Mouse (Mus musculus): ENCODE measurements around the gene Fndc10. TPM values are rescaled to one million over a fixed set of nuclear protein-coding genes. Genes with fewer than 3 reads are reported as not detected.
"Not testable (repeated sequence)": the region's sequence is repeated elsewhere in the genome, so short reads cannot be mapped to it uniquely, and the experiment has no call there.

Fndc10 gene
- 3.8 and 5.0 TPM in 2 replicates for polyA plus RNA-seq (2015; fragmentation: Nextera tagmentation; extraction: Ambion mirVana)

- ATAC-seq (replicated peaks; ENCODE audit: insufficient number of reproducible peaks, insufficient read depth, low FRiP score, low read depth) = peak; percentile 76
- Histone ChIP-seq H3K4me2 (peak within 1 kb of the TSS; percentile 99), H3K36me3 (no peaks in the 10 kb centered on the region), H3K4me3 (peak within 1 kb of the TSS; percentile 74), H3K9ac (peak within 1 kb of the TSS; percentile 67), H3K27ac (no peak within 1 kb of the TSS; the same call in 1 of the 2 replicates), H3K9me3 (replicated peaks) (no peaks in the 10 kb centered on the region), H3K27me3 (peaks cover 24% of the 10 kb centered on the region; the same call in 1 of the 2 replicates), H3K4me1 (replicated peaks) (peaks cover 17% of the 10 kb centered on the region)
- under 1% methylated on average over 47 of the region's 47 CpGs for WGBS
Measured at GRCm38 (mm10) chr4:155694111-155694481, at the start of gene Fndc10. Gene Fndc10 (plus strand): TSS chr4:155694342.

DNA sequence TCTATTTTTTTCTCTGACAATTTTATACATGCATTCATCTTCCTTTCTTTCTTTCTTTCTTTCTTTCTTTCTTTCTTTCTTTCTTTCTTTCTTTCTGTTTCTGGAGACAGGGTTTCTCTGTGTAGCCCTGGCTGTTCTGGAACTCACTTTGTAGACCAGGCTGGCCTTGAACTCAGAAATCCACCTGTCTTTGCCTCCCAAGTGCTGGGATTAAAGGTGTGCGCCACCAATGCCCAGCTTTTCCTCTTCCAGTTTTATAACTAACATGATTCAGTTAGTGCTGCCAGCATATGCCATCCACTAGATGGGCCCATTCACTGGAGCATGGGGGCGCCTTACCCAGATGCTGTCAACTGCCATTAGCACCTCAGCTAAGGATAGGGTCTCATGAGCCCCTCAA is 48.8 kb upstream of the Fndc10 start, which contains the start of gene Gm10563:
Gene Gm10563 (minus strand): TSS at position 101 of the 400 bp plus-strand sequence.
- not testable (repeated sequence) for H3K9me3 ChIP-seq (replicated peaks); H3K4me2 ChIP-seq; H3K4me1 ChIP-seq (replicated peaks); H3K27me3 ChIP-seq; H3K4me3 ChIP-seq; H3K27ac ChIP-seq; H3K9ac ChIP-seq; ATAC-seq (replicated peaks; ENCODE audit: insufficient number of reproducible peaks, insufficient read depth, low FRiP score, low read depth)
- WGBS = 90% methylated on average over 2 of the region's 2 CpGs
- H3K36me3 ChIP-seq = peaks cover 84% of the 10 kb centered on the region

GRCm38 (mm10) chr4:155645721-155646120 is 48.4 kb upstream of the Fndc10 start:
- H3K36me3 ChIP-seq = peaks cover 84% of the 10 kb centered on the region
- H3K27ac ChIP-seq = no peak overlapping the region
- no peaks in the 10 kb centered on the region for H3K27me3 ChIP-seq
- no peak overlapping the region for H3K9ac ChIP-seq
- 72% methylated on average over 5 of the region's 5 CpGs for WGBS
- no peak overlapping the region for H3K4me3 ChIP-seq
- H3K9me3 ChIP-seq (replicated peaks) = no peaks in the 10 kb centered on the region
- ATAC-seq (replicated peaks; ENCODE audit: insufficient number of reproducible peaks, insufficient read depth, low FRiP score, low read depth) = no peak
- no peak overlapping the region for H3K4me2 ChIP-seq
- H3K4me1 ChIP-seq (replicated peaks) = peaks cover 2% of the 10 kb centered on the region; the same call in 1 of the 2 replicates

DNA sequence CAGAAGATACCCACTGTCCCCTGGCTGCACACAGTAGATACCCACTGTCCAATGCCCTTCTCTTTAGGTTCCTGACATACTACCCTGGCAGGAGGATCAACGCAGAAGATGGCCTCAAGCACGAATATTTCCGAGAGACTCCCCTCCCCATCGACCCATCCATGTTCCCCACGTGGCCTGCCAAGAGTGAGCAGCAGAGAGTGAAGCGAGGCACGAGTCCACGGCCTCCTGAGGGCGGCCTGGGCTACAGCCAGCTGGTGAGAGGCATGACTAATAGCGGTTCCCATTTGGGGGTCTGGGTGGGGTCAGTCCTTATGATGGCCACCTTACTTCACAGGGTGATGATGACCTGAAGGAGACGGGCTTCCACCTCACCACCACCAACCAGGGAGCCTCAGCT is 44.8 kb upstream of the Fndc10 start:
- WGBS = 88% methylated on average over 11 of the region's 11 CpGs
- no peak for ATAC-seq (replicated peaks; ENCODE audit: insufficient number of reproducible peaks, insufficient read depth, low FRiP score, low read depth)
- Histone ChIP-seq H3K4me2 (no peak overlapping the region), H3K27ac (no peak overlapping the region), H3K9me3 (replicated peaks) (no peaks in the 10 kb centered on the region), H3K4me3 (no peak overlapping the region), H3K27me3 (peaks cover 9% of the 10 kb centered on the region), H3K9ac (no peak overlapping the region), H3K4me1 (replicated peaks) (peaks cover 38% of the 10 kb centered on the region), H3K36me3 (peaks cover 52% of the 10 kb centered on the region)

DNA sequence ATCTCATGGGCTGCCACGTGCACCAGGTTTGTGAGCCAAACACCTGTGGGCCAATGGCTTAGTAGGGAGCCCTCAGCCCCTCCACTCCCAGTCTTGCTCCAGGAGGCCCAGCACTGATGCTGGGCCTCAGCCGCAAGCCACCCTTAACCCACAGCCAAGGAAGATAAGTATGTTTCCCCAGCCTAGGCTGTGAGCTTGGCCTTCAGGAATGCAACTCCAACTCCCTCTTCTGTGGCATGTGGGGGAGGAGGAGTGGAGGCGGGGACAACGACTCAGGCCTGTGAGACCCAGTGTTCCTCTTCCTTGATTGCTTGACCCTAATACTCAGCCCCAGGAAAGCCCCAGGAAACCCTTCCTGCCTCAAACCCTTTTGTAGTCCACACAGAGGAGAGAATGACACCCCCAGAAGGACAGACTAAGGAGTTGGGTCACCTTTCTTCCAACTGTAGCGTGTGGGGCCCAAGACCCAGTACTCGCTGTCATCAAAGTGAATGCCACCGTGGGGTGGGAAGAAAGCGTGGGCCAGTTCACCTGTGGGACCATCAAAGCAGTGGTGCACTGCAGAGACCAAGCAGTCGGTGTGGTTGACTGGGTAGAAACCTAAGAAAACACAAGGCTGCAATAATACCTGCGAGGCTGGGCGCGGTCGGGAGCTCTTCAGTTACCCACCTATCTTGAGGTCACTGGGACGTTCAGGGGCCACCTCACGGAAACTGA is 42.4 kb upstream of the Fndc10 start:
- ATAC-seq (replicated peaks; ENCODE audit: insufficient number of reproducible peaks, insufficient read depth, low FRiP score, low read depth) = peak; percentile 51
- WGBS = 52% methylated on average over 15 of the region's 15 CpGs
- H3K27ac ChIP-seq = peak overlapping the region; percentile 61
- no peaks in the 10 kb centered on the region for H3K9me3 ChIP-seq (replicated peaks)
- peaks cover 50% of the 10 kb centered on the region for H3K4me1 ChIP-seq (replicated peaks)
- H3K4me2 ChIP-seq = peak overlapping the region; percentile 76
- peak overlapping the region; percentile 48 for H3K4me3 ChIP-seq
- H3K36me3 ChIP-seq = peaks cover 46% of the 10 kb centered on the region
- H3K9ac ChIP-seq = no peak overlapping the region
- H3K27me3 ChIP-seq = peaks cover 31% of the 10 kb centered on the region

DNA sequence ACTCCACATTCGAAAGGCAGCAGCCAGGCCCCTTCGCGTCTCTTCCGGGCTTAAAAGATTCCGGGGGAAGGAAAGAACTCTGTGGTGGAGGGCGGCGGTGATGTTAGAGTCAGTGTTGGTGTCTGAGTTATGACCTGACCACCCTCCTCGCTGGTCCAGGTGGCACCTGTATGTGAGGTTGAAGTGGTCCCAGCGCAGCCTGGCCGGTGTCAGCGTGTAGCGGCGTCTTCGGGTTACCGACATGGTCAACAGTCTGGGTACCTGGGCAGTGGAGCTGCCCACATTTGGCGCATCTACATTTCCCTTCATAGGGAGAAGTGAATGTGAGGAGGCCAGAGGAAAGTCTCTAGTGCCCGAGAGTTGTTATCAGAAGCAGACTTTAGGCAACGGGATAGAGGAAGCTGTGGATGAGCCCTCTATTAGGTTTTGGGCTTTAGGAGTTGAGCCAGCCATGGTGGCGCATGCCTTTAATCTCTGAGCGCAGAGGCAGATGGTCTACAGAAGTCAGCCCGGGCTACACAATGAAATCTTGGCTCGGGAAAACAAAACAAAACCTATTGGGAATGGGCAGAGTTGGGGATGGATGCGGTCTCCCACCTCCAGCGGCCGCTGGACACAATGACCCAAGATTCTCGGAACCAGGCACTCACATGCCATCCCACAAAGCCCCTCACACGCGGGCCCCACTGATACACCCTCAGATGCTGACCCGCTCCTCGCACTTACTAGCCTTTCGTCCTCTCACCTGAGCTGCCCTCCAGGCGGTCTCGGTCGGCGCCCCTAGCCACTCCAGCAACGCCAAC is 41.7 kb upstream of the Fndc10 start:
- Histone ChIP-seq H3K4me3 (peak overlapping the region; percentile 48), H3K9ac (peak overlapping the region; percentile 50), H3K36me3 (peaks cover 40% of the 10 kb centered on the region), H3K27ac (peak overlapping the region; percentile 61), H3K4me1 (replicated peaks) (peaks cover 50% of the 10 kb centered on the region), H3K9me3 (replicated peaks) (no peaks in the 10 kb centered on the region), H3K4me2 (peak overlapping the region; percentile 76), H3K27me3 (peaks cover 33% of the 10 kb centered on the region)
- WGBS = 25% methylated on average over 35 of the region's 36 CpGs
- ATAC-seq (replicated peaks; ENCODE audit: insufficient number of reproducible peaks, insufficient read depth, low FRiP score, low read depth) = no peak

DNA sequence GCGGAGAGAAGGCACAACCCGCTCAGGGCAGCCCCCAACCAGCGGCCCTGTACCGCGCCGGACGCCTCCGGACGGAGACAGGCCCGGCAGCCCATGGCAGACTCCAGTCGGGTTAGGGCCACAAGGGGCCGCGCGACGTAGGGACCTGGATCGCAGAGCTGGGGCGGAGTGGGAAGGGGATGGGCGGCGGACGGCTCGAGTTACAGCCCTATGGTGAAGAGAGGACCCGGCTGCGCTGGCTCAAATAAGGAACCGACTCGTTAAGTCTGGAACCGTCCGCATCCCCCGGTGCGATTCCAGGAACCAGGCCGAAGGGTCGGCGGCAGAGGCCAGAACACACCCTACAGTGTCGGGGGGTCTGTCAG is 41.1 kb upstream of the Fndc10 start, which contains the start of gene Mmp23:
Gene Mmp23 (minus strand): TSS at position 299 of the 365 bp plus-strand sequence.
- peaks cover 33% of the 10 kb centered on the region for H3K27me3 ChIP-seq
- under 1% methylated on average over 33 of the region's 33 CpGs for WGBS
- peak within 1 kb of the TSS; percentile 76 for H3K4me2 ChIP-seq
- peak within 1 kb of the TSS; percentile 48 for H3K4me3 ChIP-seq
- H3K9me3 ChIP-seq (replicated peaks) = no peaks in the 10 kb centered on the region
- H3K4me1 ChIP-seq (replicated peaks) = peaks cover 50% of the 10 kb centered on the region
- peak; percentile 60 for ATAC-seq (replicated peaks; ENCODE audit: insufficient number of reproducible peaks, insufficient read depth, low FRiP score, low read depth)
- peak within 1 kb of the TSS; percentile 61 for H3K27ac ChIP-seq
- H3K9ac ChIP-seq = peak within 1 kb of the TSS; percentile 50
- peaks cover 34% of the 10 kb centered on the region for H3K36me3 ChIP-seq

GRCm38 (mm10) chr4:155653451-155654182 is 40.5 kb upstream of the Fndc10 start:
- peak; percentile 36; the same call in 1 of the 2 replicates for ATAC-seq (replicated peaks; ENCODE audit: insufficient number of reproducible peaks, insufficient read depth, low FRiP score, low read depth)
- Histone ChIP-seq H3K4me1 (replicated peaks) (peaks cover 50% of the 10 kb centered on the region), H3K4me3 (peak overlapping the region; percentile 48), H3K36me3 (peaks cover 28% of the 10 kb centered on the region), H3K4me2 (peak overlapping the region; percentile 76), H3K27me3 (peaks cover 33% of the 10 kb centered on the region), H3K9ac (peak overlapping the region; percentile 50), H3K9me3 (replicated peaks) (no peaks in the 10 kb centered on the region), H3K27ac (peak overlapping the region; percentile 61)
- 2% methylated on average over 31 of the region's 31 CpGs for WGBS

- H3K27me3 ChIP-seq = peaks cover 33% of the 10 kb centered on the region
- H3K36me3 ChIP-seq = peaks cover 28% of the 10 kb centered on the region
- H3K27ac ChIP-seq = peak overlapping the region; percentile 61
- H3K9me3 ChIP-seq (replicated peaks) = no peaks in the 10 kb centered on the region
- WGBS = 4% methylated on average over 6 of the region's 6 CpGs
- peak overlapping the region; percentile 48 for H3K4me3 ChIP-seq
- H3K9ac ChIP-seq = peak overlapping the region; percentile 53; the same call in 1 of the 2 replicates
- peaks cover 50% of the 10 kb centered on the region for H3K4me1 ChIP-seq (replicated peaks)
- no peak for ATAC-seq (replicated peaks; ENCODE audit: insufficient number of reproducible peaks, insufficient read depth, low FRiP score, low read depth)
- H3K4me2 ChIP-seq = peak overlapping the region; percentile 76
Measured at GRCm38 (mm10) chr4:155654183-155654455, 40.0 kb upstream of the Fndc10 start.

GRCm38 (mm10) chr4:155654456-155655298 is 39.5 kb upstream of the Fndc10 start:
- Histone ChIP-seq H3K4me3 (peak overlapping the region; percentile 48), H3K4me2 (peak overlapping the region; percentile 76), H3K9me3 (replicated peaks) (no peaks in the 10 kb centered on the region), H3K27me3 (peaks cover 33% of the 10 kb centered on the region), H3K4me1 (replicated peaks) (peaks cover 50% of the 10 kb centered on the region), H3K9ac (peak overlapping the region; percentile 53), H3K36me3 (peaks cover 28% of the 10 kb centered on the region), H3K27ac (peak overlapping the region; percentile 61)
- WGBS = 2% methylated on average over 52 of the region's 52 CpGs
- ATAC-seq (replicated peaks; ENCODE audit: insufficient number of reproducible peaks, insufficient read depth, low FRiP score, low read depth) = no peak

Data from heart, embryonic 15.5 days (tissue).